Mouse (Mus musculus): ENCODE measurements around the gene Cdh13.
"Not testable (repeated sequence)": the region's sequence is repeated elsewhere in the genome, so short reads cannot be mapped to it uniquely, and the experiment has no call there.

Gene Cdh13

GRCm38 (mm10) chr8:118777507-118777906 lies 494.0 kb downstream of the Cdh13 start:
- in situ Hi-C loops (cut with MboI; ENCODE audit: low sequenced_read_pairs): not testable (repeated sequence)

DNA sequence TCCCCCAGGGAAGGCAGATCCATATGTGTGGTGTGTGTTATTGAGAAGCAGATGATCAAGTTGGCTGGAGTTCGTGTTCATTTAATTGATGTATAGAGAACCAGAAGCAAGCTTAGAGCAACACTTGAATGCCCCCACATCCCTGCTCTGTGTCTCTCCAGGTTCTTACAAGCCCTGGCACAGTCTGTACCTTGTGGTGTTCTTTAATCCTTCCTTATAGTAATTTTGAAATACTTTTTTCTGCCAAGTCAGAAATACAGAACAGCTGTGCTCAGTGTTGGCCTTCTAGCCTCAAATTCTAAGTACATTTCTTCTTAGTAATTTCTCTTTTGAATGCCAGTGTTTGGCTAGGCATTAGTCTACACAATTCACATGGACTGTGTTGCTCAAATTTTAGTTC lies 494.8 kb downstream of the Cdh13 start:
- in situ Hi-C loops (cut with MboI; ENCODE audit: low sequenced_read_pairs): no loop called here

- in situ Hi-C loops (cut with MboI; ENCODE audit: low sequenced_read_pairs): no loop called here
These were observed 502.1 kb downstream of the Cdh13 start for GRCm38 (mm10) chr8:118785646-118786045.

- in situ Hi-C loops (cut with MboI; ENCODE audit: low sequenced_read_pairs): no loop called here
These were observed 506.1 kb downstream of the Cdh13 start for GRCm38 (mm10) chr8:118789649-118790048.

DNA sequence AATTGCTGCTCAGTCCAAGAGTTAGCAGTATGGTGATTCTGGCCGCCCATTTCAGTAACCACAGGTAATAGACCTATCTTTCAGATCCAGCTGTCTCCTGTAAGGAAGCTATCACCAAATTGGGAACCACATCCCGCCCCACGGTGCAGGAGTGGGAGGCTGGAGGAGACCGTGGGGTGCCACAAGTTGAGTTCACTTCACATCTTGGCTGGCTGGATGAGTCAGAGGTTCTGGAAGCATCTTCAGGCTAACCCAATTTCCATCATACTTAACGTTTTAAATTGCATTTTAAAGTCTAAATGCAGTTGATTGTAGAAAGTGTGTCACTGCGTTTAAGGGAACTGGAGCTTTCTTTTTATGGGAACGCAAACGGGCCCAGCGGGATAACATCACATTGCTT lies 511.4 kb downstream of the Cdh13 start:
- in situ Hi-C loops (cut with MboI; ENCODE audit: low sequenced_read_pairs): no loop called here

GRCm38 (mm10) chr8:118796491-118796890 lies 513.0 kb downstream of the Cdh13 start:
- in situ Hi-C loops (cut with MboI; ENCODE audit: low sequenced_read_pairs): no loop called here

DNA sequence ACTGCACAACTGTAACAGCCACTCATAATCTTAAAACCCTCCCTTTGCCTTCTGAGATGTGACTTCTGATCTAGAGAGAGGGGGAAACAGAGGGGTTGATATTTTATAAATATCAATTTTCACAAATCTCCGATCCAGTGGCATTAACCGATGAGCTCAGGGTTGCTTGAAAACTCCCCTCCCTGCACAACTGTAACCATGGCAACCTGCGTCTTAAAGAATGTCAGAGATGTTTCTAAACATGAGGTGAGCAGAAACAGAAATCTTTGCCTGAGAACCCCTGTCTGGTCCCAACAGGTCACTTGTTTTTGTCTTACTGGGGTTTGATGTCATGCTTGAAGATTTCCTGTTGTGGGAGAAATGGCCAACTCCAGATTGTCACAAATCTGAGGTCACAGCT lies 513.6 kb downstream of the Cdh13 start:
- in situ Hi-C loops (cut with MboI; ENCODE audit: low sequenced_read_pairs): no loop called here

DNA sequence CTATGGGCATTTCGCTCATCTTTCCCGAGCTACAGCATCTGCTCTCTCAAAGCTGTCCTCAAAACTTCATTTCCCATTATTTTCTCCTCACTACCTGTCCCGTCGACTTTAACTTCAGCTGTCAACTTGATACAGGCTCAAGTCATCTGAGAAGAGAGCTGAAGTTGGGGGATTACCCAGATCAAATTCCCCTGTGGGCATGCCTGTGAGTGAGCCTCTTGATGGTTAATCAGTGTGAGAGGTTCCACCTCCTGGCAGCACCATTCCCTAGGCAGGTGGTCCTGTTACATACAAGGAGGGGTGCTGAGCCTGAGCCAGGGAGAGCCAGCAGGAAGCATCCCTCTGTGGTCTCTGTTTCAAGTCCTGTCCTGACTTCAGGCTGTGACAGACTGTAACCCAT lies 519.6 kb downstream of the Cdh13 start:
- in situ Hi-C loops (cut with MboI; ENCODE audit: low sequenced_read_pairs): no loop called here

- in situ Hi-C loops (cut with MboI; ENCODE audit: low sequenced_read_pairs): no loop called here
These were observed 526.1 kb downstream of the Cdh13 start for GRCm38 (mm10) chr8:118809660-118810059.

DNA sequence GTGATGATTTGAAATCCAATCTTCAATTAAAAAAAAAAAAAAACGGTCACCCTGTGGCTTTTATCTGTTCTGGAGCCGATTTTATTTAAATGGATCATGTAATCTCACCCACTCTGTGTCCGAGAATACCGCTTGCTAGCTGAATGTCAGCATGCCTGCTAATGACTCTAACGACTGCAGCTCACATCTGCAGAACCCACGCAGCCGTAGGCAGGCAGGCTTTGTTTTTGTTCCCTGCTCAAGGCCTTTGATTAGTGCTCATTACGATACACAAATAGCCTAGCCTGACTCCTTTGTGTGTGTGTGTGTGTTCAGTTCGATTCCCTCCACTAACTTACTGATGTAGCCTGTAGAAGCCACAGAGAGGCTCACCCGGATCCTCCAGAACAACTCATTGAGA lies 531.5 kb downstream of the Cdh13 start:
- in situ Hi-C loops (cut with MboI; ENCODE audit: low sequenced_read_pairs): no loop called here

DNA sequence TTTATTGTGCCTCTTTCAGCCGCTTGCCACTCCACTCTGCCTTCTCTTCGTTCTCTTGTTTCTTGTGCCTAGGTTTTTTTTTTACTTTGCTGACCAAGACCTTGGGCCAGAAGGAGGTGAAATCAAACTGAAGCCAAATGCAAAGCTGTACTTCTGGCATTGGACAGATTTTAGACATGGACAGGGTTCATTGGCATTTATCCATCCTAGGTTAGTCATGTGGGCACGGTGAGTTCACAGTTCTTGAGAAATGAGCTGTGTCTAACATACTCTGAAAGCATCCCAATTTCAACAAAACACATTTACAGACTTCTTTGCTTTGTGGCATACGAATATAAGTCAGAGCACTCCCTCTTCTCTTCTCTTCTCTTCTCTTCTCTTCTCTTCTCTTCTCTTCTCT lies 543.2 kb downstream of the Cdh13 start:
- in situ Hi-C loops (cut with MboI; ENCODE audit: low sequenced_read_pairs): no loop called here

GRCm38 (mm10) chr8:118827726-118828125 lies 544.2 kb downstream of the Cdh13 start:
- in situ Hi-C loops (cut with MboI; ENCODE audit: low sequenced_read_pairs): no loop called here

GRCm38 (mm10) chr8:118830291-118830690 lies 546.8 kb downstream of the Cdh13 start:
- in situ Hi-C loops (cut with MboI; ENCODE audit: low sequenced_read_pairs): no loop called here

DNA sequence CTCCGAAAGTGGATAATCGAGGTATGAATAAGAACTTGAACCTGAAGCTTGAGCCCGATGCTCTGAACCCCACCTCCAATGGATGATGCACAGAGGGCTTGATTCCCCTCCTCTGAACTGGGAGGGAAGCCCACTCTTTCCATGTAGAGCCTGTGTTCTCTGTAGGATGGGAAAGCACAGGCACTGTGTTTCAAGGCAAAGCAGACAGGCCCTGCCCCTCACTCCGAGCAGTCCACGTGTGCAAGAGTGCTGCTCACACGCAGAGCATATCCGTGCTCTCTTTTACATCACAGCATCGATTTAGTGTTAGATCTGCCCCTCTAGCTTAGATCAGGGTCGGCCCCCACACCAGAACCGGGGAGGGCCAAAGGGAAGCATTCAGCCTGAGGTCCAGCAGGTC lies 547.5 kb downstream of the Cdh13 start:
- in situ Hi-C loops (cut with MboI; ENCODE audit: low sequenced_read_pairs): no loop called here

- in situ Hi-C loops (cut with MboI; ENCODE audit: low sequenced_read_pairs): no loop called here
These were observed 555.3 kb downstream of the Cdh13 start for GRCm38 (mm10) chr8:118838801-118839200.

GRCm38 (mm10) chr8:118845690-118846089 lies 562.2 kb downstream of the Cdh13 start:
- in situ Hi-C loops (cut with MboI; ENCODE audit: low sequenced_read_pairs): no loop called here

GRCm38 (mm10) chr8:118848021-118848420 lies 564.5 kb downstream of the Cdh13 start:
- in situ Hi-C loops (cut with MboI; ENCODE audit: low sequenced_read_pairs): no loop called here

DNA sequence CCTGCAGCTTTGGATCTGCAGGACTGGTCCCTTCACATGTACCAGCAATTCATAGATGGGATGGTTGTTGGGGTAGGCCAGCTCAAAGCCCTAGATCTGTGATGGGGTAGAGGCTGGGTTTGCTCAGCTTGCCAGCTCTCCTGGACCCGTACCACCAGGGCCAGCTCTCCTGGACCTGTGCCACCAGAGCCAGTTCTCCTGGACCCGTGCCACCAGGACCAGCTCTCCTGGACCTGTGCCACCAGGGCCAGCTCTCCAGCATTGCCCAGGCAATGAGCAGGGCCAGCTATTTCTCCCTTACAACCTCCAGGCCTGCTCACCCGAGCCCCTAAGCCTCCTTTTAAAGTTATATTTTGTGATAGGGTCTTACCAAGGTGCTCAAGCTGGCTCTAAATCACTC lies 566.0 kb downstream of the Cdh13 start:
- in situ Hi-C loops (cut with MboI; ENCODE audit: low sequenced_read_pairs): no loop called here

- in situ Hi-C loops (cut with MboI; ENCODE audit: low sequenced_read_pairs): no loop called here
These were observed 566.8 kb downstream of the Cdh13 start for GRCm38 (mm10) chr8:118850381-118850780.

GRCm38 (mm10) chr8:118851361-118851760 lies 567.8 kb downstream of the Cdh13 start:
- in situ Hi-C loops (cut with MboI; ENCODE audit: low sequenced_read_pairs): no loop called here

DNA sequence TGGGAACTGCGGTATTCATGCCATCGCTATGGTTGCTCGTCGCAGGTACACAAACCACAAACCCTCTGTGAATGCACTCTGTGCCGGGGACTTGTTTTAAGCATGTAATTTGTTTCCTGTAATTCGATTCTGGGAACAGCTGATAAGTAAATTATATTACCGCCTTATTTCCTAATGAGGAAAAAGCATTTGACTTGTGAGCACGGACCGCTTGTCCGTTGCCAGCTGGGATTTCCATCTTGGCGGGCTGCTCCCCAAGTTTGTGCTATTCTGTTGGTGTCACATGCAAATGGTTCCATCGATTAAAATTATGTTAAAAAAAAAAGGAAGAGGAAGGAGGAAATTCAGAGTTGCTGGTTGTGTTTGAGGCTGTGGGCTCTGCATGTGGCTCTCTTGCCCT lies 569.3 kb downstream of the Cdh13 start:
- in situ Hi-C loops (cut with MboI; ENCODE audit: low sequenced_read_pairs): no loop called here

- in situ Hi-C loops (cut with MboI; ENCODE audit: low sequenced_read_pairs): no loop called here
These were observed 571.1 kb downstream of the Cdh13 start for GRCm38 (mm10) chr8:118854656-118855055.

GRCm38 (mm10) chr8:118866332-118866731 lies 582.8 kb downstream of the Cdh13 start:
- in situ Hi-C loops (cut with MboI; ENCODE audit: low sequenced_read_pairs): no loop called here

DNA sequence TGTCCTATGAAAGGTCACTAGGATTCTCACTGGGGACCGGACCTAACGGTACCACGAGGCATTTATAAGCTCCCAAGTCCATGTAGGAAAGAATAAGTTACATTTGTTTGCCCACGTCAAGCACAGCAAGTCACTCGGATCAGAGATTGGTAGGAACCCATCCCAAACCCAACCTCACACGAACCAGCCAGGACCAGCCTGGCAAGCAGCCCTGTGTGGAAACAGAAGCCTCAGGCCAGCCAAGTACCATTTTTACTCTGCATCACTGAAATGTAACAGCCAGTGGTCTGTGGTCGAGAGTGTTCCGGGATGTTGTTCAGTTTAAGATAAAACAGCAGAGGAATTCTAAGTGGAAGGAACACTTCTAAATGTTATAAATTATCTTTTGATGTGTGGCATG lies 587.2 kb downstream of the Cdh13 start:
- in situ Hi-C loops (cut with MboI; ENCODE audit: low sequenced_read_pairs): no loop called here
